Mouse (Mus musculus) E14TG2a.4 (cell line): Measurements from ENCODE around the gene Dennd2d.

Source experiments
- H3K27me3 ChIP-seq: 2 replicates; pipeline ENCODE4 v1.6.1; 2014; ENCODE audit warnings: low read length, control low read depth; ENCODE audit not compliant: insufficient read depth
- H3K36me3 ChIP-seq: 2 replicates; pipeline ENCODE4 v1.6.1; 2014; ENCODE audit warnings: low read length, control low read depth; ENCODE audit not compliant: insufficient read depth
- H3K4me1 ChIP-seq: replicated peaks from 2 replicates; pipeline ENCODE4 v1.6.1; 2014; ENCODE audit warnings: low read depth, low read length, control low read depth
- H3K4me3 ChIP-seq: replicated peaks from 2 replicates; pipeline ENCODE4 v1.5.1; 2014; ENCODE audit warnings: mild to moderate bottlenecking, low read length
- H3K9me3 ChIP-seq: 2 replicates; pipeline ENCODE4 v1.6.1; 2014; ENCODE audit warnings: low read length, control low read depth
- CTCF ChIP-seq: conservative IDR thresholded peaks from 2 replicates; pipeline ENCODE4 v1.5.1; 2014; ENCODE audit warnings: low read length
- NANOG ChIP-seq: IDR thresholded peaks from 2 replicates; pipeline ENCODE4 v1.6.1; 2014; ENCODE audit warnings: borderline replicate concordance, low read length, mixed read lengths
- POU5F1 ChIP-seq: IDR thresholded peaks from 2 replicates; pipeline ENCODE4 v1.6.1; 2014; ENCODE audit warnings: low read length, borderline replicate concordance

The Dennd2d gene

DNA sequence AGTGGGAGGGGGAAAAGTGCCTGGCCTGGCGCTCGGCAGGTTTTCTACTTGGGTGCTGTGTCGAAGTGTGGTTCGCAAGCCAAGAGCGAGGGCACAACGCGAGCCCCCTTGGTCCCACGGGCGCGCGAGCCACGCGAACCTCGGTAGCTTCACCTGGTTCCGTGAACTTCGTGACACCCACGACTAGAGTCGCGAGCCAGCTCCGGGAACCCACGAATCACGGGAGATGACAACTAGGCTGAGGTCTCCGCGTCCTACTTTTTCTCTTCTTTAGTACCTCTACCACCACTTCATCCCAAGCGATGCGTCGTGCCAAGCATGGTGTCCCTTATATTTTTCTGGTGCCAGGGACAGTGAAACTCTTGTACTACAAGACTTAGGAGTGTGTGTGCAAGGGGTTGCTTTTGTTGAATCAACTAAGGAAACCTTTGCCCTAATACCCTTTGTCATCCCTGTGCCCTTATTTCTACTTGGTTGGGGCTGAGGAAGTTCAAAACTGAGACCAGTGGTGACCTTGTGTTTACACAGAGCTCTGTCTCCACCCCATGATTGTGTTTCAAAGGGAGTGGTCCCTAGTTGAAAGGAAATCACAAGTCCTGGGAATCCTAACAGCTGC is 65.8 kb downstream of the Dennd2d start:
- Histone ChIP-seq H3K27me3 (no peaks in the 10 kb centered on the region), H3K9me3 (no peaks in the 10 kb centered on the region), H3K4me1 (peaks cover 32% of the 10 kb centered on the region), H3K36me3 (peaks cover 12% of the 10 kb centered on the region), H3K4me3 (peak overlapping the region; percentile 93)
- no peak for TF ChIP-seq NANOG

DNA sequence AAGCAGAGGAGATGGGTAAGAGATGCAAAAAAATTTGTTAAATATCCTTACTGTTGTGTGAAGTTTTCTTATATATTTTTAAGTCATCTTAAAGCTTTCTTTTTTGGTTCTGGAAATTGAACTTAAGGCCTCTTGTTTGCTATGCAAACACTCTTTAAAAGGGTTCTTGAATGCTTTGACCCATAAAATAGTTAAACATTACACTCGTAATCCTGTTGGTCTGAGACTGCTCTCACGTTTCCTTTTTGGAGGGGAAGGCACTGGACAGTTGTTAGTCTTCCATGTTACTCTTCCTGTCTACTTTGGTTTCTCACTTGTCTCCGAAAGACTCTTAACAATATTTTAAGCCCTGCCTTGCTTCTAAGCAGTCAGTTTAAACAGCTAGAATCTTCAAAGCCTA is 66.8 kb downstream of the Dennd2d start:
- TF ChIP-seq CTCF (no peak), POU5F1 (no peak), NANOG (no peak)
- Histone ChIP-seq H3K4me1 (peaks cover 32% of the 10 kb centered on the region), H3K27me3 (no peaks in the 10 kb centered on the region), H3K4me3 (peak overlapping the region; percentile 93; the same call in 1 of the 2 replicates), H3K36me3 (peaks cover 20% of the 10 kb centered on the region), H3K9me3 (no peaks in the 10 kb centered on the region)
